Mouse (Mus musculus): ENCODE measurements around the gene Sys1.

DNA sequence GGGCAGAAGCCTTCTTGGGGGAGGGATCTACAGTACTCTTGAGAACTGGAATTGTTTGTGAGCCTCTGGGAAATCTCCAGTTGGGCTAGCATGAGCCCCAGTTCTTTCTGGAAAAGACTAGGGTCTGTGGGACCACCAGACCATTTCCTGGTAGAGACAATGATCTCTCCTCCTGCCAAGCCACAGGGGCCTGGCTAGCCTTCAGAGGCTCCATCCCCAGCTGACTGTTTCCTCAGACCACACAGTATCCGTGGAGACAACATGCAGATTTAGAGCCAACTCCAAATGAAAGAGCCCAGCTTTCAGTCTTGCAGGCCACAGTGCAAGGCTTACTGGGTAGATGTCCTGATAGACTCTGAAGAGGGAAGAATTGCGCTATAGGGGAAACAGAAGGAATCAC is 37.4 kb downstream of the Sys1 start:
- TF ChIP-seq TCF12 (IDR thresholded peaks at IDR 0.05; ENCODE audit: low read depth, low read length) = no peak
- no peak for TF ChIP-seq POLR2AphosphoS2 (IDR thresholded peaks at IDR 0.05; ENCODE audit: low read length)
- TF ChIP-seq ZNF384 (IDR thresholded peaks at IDR 0.05; ENCODE audit: low read depth, low read length) = no peak
- no peak for TF ChIP-seq EP300 (IDR thresholded peaks at IDR 0.05; ENCODE audit: low read depth in 1 of 2, low read length in 2 of 2)
- TF ChIP-seq UBTF (IDR thresholded peaks at IDR 0.05; ENCODE audit: borderline replicate concordance, insufficient read depth, low read depth, low read length) = no peak
- TF ChIP-seq CTCF (IDR thresholded peaks at IDR 0.05 in 2 of 3, conservative IDR thresholded peaks at IDR 0.05 in 1 of 3; ENCODE audit: control insufficient read depth in 1 of 3, insufficient read depth in 1 of 3, low read depth in 2 of 3, low read length in 3 of 3, poor library complexity in 1 of 3, severe bottlenecking in 1 of 3) = no peak
- no peak for TF ChIP-seq GATA1 (IDR thresholded peaks at IDR 0.05; ENCODE audit: low read depth, low read length)
